Mouse (Mus musculus): ENCODE results near the gene Cyp39a1.

GRCm38 (mm10) chr17:43643191-43643590 is 24.0 kb upstream of the Cyp39a1 start:
- TF ChIP-seq CTCF (IDR thresholded peaks at IDR 0.05; ENCODE audit: low read depth) (no peak), EP300 (IDR thresholded peaks at IDR 0.05; ENCODE audit: low read depth) (no peak)
